Mouse (Mus musculus) lung, postnatal 0 days (tissue): ENCODE data around the gene Enah. TPM values are rescaled to one million over a fixed set of nuclear protein-coding genes. Genes with fewer than 3 reads are reported as not detected.

Experiments used
- ATAC-seq: fragments of 200-750 bp; cut with Nextera tagmentation; 2 replicates; pipeline ENCODE4 v1.8.0; 2017; ENCODE audit warnings: moderate library complexity
- DNase-seq: peaks from one replicate; pipeline ENCODE4 v3.0.0-alpha.2; 2016; ENCODE audit warnings: low spot score
- H3K27ac ChIP-seq: fragments of 300-500 bp; sonication (generic); 2 replicates; pipeline ENCODE4 v1.5.1; 2014; ENCODE audit warnings: antibody characterized with exemption, mild to moderate bottlenecking, low read length, mixed read lengths
- H3K27me3 ChIP-seq: fragments of 300-500 bp; sonication (generic); replicated peaks from 2 replicates; pipeline ENCODE4 v1.6.1; 2014; ENCODE audit warnings: low read length, mixed read lengths; ENCODE audit not compliant: insufficient read depth
- H3K36me3 ChIP-seq: fragments of 300-500 bp; sonication (generic); 2 replicates; pipeline ENCODE4 v1.6.1; 2014; ENCODE audit warnings: low read length, mixed read lengths; ENCODE audit not compliant: insufficient read depth
- H3K4me1 ChIP-seq: fragments of 300-500 bp; sonication (generic); 2 replicates; pipeline ENCODE4 v1.6.1; 2014; ENCODE audit warnings: antibody characterized with exemption, low read depth, low read length, mixed read lengths; ENCODE audit not compliant: insufficient read depth
- H3K4me2 ChIP-seq: fragments of 300-500 bp; sonication (generic); replicated peaks from 2 replicates; pipeline ENCODE4 v1.6.1; 2014; ENCODE audit warnings: low read depth, mild to moderate bottlenecking, low read length, moderate library complexity, mixed read lengths
- H3K4me3 ChIP-seq: fragments of 300-500 bp; sonication (generic); 2 replicates; pipeline ENCODE4 v1.5.1; 2014; ENCODE audit warnings: low read depth, low read length
- H3K9ac ChIP-seq: fragments of 300-500 bp; sonication (generic); replicated peaks from 2 replicates; pipeline ENCODE4 v1.6.1; 2014; ENCODE audit warnings: low read depth, mild to moderate bottlenecking
- H3K9me3 ChIP-seq: fragments of 300-500 bp; sonication (generic); 2 replicates; pipeline ENCODE4 v1.6.1; 2016; ENCODE audit warnings: low read length, mixed read lengths
- CTCF ChIP-seq: IDR thresholded peaks from 2 replicates; pipeline ENCODE4 v1.5.1; 2016; ENCODE audit warnings: antibody characterized with exemption, mild to moderate bottlenecking
- EP300 ChIP-seq: IDR thresholded peaks from 2 replicates; pipeline ENCODE4 v1.6.1; 2016; ENCODE audit warnings: antibody characterized with exemption, mild to moderate bottlenecking, control low read depth
- WGBS: fragments of 180-500 bp; shearing (Covaris S2); extraction: QIAGEN DNeasy Blood & Tissue Kit; methylation state at CpG from one replicate; pipeline ENCODE4 v1.1.7; 2014; 5-methylcytosine and 5-hydroxymethylcytosine counted together
- polyA plus RNA-seq: library from polyadenylated mRNA; unstranded; fragments of >200 nt; fragmentation: Nextera tagmentation; extraction: Ambion mirVana; gene quantifications from 2 replicates; pipeline ENCODE4 v1.2.1, GENCODE M21; 2015

Gene Enah
- polyA plus RNA-seq, 1 experiment from 2014 or later = 8.9 TPM

GRCm38 (mm10) chr1:181847396-181847795 lies 172.4 kb downstream of the Enah start:
- WGBS = 93% methylated on average over 3 of the region's 3 CpGs
- no peak for DNase-seq

More at GRCm38 (mm10) chr1:181847396-181847795, 172.4 kb downstream of the Enah start:
- no peak for ATAC-seq
- Histone ChIP-seq H3K9me3 (no peaks in the 10 kb centered on the region), H3K4me3 (no peak overlapping the region), H3K36me3 (no peaks in the 10 kb centered on the region), H3K9ac (no peak overlapping the region), H3K4me1 (0 out of 2 replicates have a peak, but pooled peaks cover 6% of the 10 kb centered on the region), H3K4me2 (no peak overlapping the region), H3K27ac (no peak overlapping the region), H3K27me3 (no peaks in the 10 kb centered on the region)
- TF ChIP-seq EP300 (no peak), CTCF (no peak)

Other genes with a start within 250 kb of the Enah start
- 51.7 and 54.3 TPM in 2 replicates for gene Lbr, start 176.9 kb downstream of the Enah start, polyA plus RNA-seq
- gene Srp9, start 104.7 kb upstream of the Enah start, polyA plus RNA-seq = 146 and 148 TPM in 2 replicates
- not detected in 2 replicates for gene Vmn1r1, start 144.5 kb upstream of the Enah start, polyA plus RNA-seq